Mouse (Mus musculus): ENCODE results near the gene Dtnbp1. TPM values are rescaled to one million over a fixed set of nuclear protein-coding genes. Genes with fewer than 3 reads are reported as not detected.

Dtnbp1 gene
- total RNA-seq, 2 experiments from 2014 or later: 50.3 to 53.3 TPM

- DNase-seq (ENCODE audit: low spot score in 2 of 2): no peak
Observed at GRCm38 (mm10) chr13:44952393-44953086, 49.4 kb downstream of the Dtnbp1 start.

GRCm38 (mm10) chr13:44948320-44949250 lies 53.4 kb downstream of the Dtnbp1 start:
- no peak for DNase-seq (ENCODE audit: low spot score in 2 of 2)

GRCm38 (mm10) chr13:44946880-44947635 lies 54.9 kb downstream of the Dtnbp1 start:
- DNase-seq (ENCODE audit: low spot score in 2 of 2): no peak

- no peak for DNase-seq (ENCODE audit: low spot score in 2 of 2)
Observed at GRCm38 (mm10) chr13:44943618-44944017, 58.3 kb downstream of the Dtnbp1 start.

- DNase-seq (ENCODE audit: low spot score in 2 of 2): no peak
Observed at GRCm38 (mm10) chr13:44939326-44940035, 62.5 kb downstream of the Dtnbp1 start.

GRCm38 (mm10) chr13:44937681-44938080 lies 64.3 kb downstream of the Dtnbp1 start:
- DNase-seq (ENCODE audit: low spot score in 2 of 2): no peak

- DNase-seq (ENCODE audit: low spot score in 2 of 2): no peak
Observed at GRCm38 (mm10) chr13:44933575-44933974, 68.4 kb downstream of the Dtnbp1 start.

GRCm38 (mm10) chr13:44932307-44933264 lies 69.4 kb downstream of the Dtnbp1 start:
- no peak for DNase-seq (ENCODE audit: low spot score in 2 of 2)

GRCm38 (mm10) chr13:44926311-44926710 lies 75.6 kb downstream of the Dtnbp1 start:
- DNase-seq (ENCODE audit: low spot score in 2 of 2): no peak

- DNase-seq (ENCODE audit: low spot score in 2 of 2): no peak
Observed at GRCm38 (mm10) chr13:44925173-44925572, 76.8 kb downstream of the Dtnbp1 start.

GRCm38 (mm10) chr13:44924042-44924441 lies 77.9 kb downstream of the Dtnbp1 start:
- no peak for DNase-seq (ENCODE audit: low spot score in 2 of 2)

- no peak for DNase-seq (ENCODE audit: low spot score in 2 of 2)
Observed at GRCm38 (mm10) chr13:44921721-44922120, 80.2 kb downstream of the Dtnbp1 start.

- DNase-seq (ENCODE audit: low spot score in 2 of 2): no peak
Observed at GRCm38 (mm10) chr13:44921095-44921494, 80.9 kb downstream of the Dtnbp1 start.

- DNase-seq (ENCODE audit: low spot score in 2 of 2): no peak
Observed at GRCm38 (mm10) chr13:44918269-44918668, 83.7 kb downstream of the Dtnbp1 start.

GRCm38 (mm10) chr13:44917202-44917601 lies 84.7 kb downstream of the Dtnbp1 start:
- no peak for DNase-seq (ENCODE audit: low spot score in 2 of 2)

GRCm38 (mm10) chr13:44915945-44916344 lies 86.0 kb downstream of the Dtnbp1 start:
- DNase-seq (ENCODE audit: low spot score in 2 of 2): no peak

- DNase-seq (ENCODE audit: low spot score in 2 of 2): no peak
Observed at GRCm38 (mm10) chr13:44915382-44915781, 86.6 kb downstream of the Dtnbp1 start.

- no peak for DNase-seq (ENCODE audit: low spot score in 2 of 2)
Observed at GRCm38 (mm10) chr13:44913560-44913959, 88.4 kb downstream of the Dtnbp1 start.

- DNase-seq (ENCODE audit: low spot score in 2 of 2): no peak
Observed at GRCm38 (mm10) chr13:44912851-44913250, 89.1 kb downstream of the Dtnbp1 start.

- DNase-seq (ENCODE audit: low spot score in 2 of 2): no peak
Observed at GRCm38 (mm10) chr13:44908790-44909189, 93.2 kb downstream of the Dtnbp1 start.

Measured in adrenal gland, postnatal 4 days (tissue).